Mouse (Mus musculus) heart, adult 9 months (tissue): ENCODE data around the gene Hhat.

Experiments used
- DNase-seq, 2 experiments: peaks; one replicate each; pipeline ENCODE4 v3.0.0; 2022; ENCODE audit warnings: low spot score in 2 of 2

Hhat gene

DNA sequence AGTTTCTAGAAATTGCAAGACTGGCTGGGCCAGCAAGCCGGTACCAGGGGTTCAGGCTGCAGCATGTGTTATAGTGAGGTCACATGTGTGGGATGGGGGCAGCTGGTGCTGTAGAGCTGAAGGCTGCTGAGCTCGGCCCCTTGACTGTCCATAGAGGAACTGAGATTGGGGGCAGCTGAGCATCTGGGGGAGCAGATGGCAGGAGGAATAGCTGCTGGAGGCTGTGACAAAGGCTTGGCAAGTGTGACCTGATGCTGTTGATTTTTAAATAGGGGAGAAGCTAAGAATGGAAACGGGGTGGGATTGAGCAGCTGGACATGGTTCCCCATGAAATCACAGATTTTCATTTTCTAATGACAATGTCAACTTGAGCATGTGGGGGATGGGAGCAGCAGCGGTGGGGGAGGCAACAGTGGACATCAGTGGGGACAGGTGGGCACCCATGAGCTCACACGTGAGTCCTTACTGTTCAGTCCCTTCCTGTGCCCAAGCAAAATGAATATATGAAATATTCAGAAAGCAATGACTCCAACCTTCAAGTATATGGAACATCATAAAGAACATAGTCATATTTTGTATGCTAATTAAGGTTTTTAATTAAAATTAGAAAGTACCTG lies 212.9 kb downstream of the Hhat start:
- no peak for DNase-seq

- DNase-seq: no peak
Measured at GRCm38 (mm10) chr1:192555516-192555915, 215.5 kb downstream of the Hhat start.

- DNase-seq: no peak
Measured at GRCm38 (mm10) chr1:192550561-192550960, 220.5 kb downstream of the Hhat start.

DNA sequence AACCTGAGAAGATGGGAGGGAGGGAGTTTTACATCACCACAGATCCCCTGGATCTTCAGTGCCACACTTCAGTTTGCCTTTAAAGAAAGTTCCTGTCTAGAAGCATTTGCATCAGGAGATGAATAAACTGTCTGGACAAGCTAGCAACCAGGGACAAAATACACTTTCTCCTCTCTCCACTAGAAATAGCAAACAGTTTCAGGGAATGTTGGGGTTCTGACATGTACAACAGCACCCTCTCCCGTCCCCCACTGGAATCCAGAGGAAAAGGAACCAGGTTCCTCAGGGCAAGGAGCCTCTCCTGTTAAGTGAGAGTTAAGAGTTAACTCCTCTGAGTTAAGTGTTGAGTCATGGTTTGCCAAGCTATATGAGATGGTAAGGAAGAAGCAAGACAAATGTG lies 224.2 kb downstream of the Hhat start:
- DNase-seq: no peak

DNA sequence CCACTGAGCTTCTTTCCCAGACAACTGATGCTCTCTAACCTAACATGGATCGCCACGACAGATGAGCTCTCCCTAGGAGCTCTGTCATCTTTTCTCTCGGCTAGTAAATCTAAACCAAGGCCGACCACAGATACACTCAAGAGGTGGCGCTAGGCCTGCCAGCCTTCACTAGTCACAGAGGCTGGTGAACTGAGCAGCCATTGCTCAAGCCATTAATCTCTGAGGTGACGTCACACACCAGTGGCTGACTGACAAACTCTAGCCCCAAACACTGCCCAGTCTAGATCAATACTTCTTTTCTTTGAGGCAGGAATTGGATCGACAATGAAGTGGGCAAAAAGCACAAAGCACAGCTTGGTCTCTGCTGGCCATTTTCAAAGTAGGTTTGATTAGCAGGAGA lies 226.1 kb downstream of the Hhat start:
- DNase-seq: no peak

- DNase-seq: no peak
Measured at GRCm38 (mm10) chr1:192544091-192544490, 226.9 kb downstream of the Hhat start.

GRCm38 (mm10) chr1:192543686-192544085 lies 227.3 kb downstream of the Hhat start:
- DNase-seq: no peak

- no peak for DNase-seq
Measured at GRCm38 (mm10) chr1:192542093-192542492, 228.9 kb downstream of the Hhat start.

GRCm38 (mm10) chr1:192537169-192537568 lies 233.9 kb downstream of the Hhat start:
- no peak for DNase-seq

GRCm38 (mm10) chr1:192536440-192536839 lies 234.6 kb downstream of the Hhat start:
- DNase-seq: no peak

DNA sequence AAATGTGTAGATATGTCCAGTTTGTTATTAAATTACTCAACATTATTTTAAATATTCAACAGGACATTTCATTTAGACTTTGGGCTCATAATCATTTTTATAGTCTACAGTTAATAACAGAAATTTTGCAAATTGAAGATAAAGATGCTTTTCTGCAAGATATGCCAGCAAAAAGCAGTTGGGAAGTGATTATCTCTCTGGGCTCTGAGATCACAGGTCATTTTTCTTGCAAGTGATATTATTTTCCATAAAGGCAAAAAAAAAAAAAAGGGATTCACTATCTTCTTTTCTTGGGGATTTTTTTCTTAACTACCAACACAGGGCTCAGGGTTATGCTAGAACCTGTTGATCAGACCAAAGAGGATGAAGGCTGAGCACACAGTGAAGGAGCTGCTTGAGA lies 238.0 kb downstream of the Hhat start:
- no peak for DNase-seq

DNA sequence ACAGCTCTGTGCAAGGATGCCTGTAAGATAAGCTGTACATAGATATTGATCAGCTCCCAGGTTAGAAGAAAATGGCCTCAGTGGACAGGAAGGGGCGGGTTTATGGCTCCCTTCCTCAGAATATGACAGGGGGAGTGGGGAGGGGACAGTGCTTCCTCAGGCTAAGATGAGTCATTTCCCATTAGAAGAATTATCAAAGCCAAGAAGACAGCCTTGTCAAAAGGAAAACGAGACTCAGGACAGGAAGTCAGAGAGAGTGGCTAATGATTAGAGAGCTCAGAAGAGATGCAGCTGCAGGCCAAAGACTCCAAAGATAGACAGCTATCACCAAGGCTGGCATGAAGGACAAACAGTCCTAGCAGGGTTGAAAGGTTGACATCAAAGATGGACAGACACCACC lies 238.8 kb downstream of the Hhat start:
- no peak for DNase-seq

- DNase-seq: no peak
Measured at GRCm38 (mm10) chr1:192531490-192532146, 239.4 kb downstream of the Hhat start.

DNA sequence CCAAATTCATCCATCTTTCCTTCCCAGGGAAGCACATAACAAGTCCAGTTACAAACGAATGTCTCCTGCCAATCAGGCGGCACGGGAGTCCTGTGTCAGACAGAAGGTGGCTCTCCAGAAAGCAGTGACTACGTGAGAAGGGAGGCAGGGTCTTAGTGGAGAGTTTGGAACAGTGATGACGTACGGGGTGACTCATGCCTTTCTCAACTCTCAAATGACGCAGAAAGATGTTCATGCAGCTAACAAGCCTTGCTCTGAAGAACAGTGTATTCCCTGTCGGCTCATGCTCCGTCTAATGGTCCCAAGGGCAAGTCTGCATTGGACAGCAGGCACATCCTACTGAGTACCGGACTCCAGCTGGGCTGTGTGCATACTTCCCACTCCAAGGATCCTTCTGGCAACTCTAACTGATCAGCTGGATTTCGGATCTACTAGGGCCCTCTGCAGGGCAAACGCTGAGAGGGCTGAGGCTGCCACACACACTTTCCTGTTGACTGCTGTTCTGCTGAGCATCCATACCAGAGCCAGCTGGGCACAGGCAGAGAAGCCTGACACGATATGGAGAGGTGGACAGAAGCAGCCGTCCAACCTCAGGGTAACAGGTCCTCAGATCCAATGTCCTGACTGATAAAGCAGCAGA lies 245.2 kb downstream of the Hhat start:
- no peak for DNase-seq

- DNase-seq: no peak
Measured at GRCm38 (mm10) chr1:192522376-192523178, 248.4 kb downstream of the Hhat start.

DNA sequence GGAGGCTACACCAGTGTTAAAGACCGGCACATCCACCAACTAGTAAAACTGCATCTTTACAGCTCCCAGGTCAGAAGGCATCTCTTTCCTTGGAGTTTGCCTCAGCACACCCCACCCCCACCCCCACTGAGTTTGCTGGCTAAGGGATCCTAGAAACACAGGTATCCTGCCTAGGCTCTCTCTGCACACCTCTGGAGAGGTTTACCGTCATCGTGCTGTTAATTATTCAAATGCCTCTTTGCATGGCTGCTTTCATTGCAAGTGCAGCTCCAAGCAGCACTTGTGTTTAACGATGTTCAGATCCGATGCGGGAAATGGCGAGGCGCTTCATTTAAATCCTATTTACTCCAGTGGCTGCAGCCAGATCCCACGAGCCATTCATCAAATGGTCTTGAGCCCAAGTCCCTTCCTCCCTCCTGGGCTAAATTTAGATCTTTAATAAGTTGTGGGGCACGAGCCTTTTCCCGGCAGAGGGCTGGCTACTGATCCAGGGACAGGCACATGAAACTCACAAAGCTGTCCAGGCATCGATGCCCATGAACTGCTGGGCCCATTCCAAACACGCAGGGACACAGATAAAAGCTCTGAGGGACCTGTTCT lies 250.1 kb downstream of the Hhat start:
- DNase-seq: peak; percentile 30 to 40

GRCm38 (mm10) chr1:192519713-192520112 lies 251.3 kb downstream of the Hhat start:
- no peak for DNase-seq

DNA sequence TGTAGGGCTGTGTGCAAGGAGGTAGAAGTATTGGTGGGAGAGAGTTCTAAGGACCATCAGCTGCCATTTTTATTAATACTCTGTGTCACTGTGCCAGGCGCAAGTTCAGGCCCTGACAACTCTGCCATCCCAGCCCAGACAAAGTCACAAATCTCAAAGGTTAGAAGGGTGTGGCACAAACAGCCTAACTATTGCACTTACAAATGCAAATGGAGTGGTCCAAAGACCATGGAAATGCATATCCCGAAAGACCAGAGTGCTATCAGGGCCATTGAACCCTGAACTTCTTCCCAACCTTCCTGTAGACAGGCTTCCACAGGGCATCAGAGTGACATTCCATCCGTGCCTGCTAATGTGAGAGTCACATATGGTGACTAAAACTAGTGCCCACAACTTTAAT lies 255.7 kb downstream of the Hhat start:
- no peak for DNase-seq

DNA sequence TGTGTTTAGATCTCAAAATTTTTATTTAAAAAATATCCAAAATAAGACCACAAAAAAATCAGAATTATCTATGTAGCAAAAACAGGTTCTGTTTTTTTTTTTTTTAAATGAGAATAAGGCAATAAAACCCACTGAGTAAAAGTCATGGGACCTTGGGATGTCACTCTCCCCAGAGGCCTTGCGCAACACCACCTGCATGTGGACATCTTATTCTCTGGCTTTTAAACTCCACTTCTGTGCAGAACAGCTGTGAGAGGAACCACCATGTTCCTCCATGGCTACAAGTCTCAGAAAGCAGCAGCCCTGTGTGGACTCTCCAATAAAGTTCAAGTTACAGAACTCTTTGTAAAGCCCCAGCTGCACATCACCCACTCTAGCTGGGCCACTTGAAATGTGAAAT lies 258.2 kb downstream of the Hhat start:
- DNase-seq: no peak

DNA sequence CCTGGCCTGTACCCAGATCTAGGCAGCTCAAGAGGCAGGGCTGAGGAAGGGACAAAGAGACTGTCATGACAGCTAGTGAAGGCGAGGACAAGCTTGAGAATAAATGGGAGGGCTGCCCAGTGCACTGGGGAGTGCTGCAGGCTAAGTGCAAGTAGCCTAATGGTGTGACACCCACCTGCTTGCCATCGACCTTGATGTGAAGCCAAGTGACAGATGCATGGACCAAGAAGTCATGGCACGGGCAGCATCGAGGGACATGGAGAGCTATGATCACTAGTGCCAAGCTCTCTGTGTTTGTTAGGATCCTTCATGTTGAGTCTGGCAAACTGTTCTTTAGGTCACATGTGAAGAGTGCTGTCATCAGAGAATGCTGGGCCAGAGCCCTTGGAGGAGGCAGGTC lies 267.4 kb downstream of the Hhat start:
- DNase-seq: no peak

DNA sequence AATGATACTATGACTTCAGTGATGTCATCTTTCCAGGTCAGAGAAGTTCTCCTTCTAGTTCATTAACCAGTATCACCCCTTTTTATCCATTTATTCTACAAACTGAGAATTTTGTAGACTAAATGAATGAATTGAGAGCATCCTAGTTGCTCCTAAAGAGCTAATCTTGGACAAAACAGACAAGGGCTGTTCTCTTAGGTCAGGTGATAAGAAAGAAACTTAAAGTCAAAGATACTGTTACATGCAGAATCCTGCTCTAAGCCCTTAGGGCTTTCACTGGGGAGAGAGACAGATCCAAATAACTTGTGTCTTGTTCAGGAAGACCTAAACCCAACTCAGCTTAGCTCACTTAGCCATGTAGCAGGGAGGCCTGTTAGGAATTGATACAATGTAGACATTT lies 268.2 kb downstream of the Hhat start:
- DNase-seq: no peak

DNA sequence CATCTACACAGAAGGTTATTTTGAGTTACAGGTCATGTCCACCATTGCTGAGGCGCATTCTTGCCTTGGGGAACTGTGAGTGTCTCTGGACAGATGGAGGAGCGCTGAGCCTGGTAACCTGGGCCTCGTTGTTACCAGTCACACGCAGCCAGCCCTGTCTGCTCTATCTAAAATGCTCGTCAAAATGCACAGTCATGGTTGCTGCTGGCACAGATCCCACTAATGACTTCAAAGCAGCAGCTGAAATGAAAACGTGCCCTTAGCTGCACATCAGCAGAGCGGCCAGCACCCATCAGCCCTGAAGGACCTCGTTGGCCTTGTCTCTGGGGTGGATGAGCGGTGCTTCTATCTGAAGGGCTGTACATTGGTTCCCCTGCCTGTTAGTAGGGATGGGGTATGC lies 269.0 kb downstream of the Hhat start:
- no peak for DNase-seq
